Mouse (Mus musculus) olfactory bulb, adult 2 months (tissue): Measurements from ENCODE around the gene Ndufv2. TPM values are rescaled to one million over a fixed set of nuclear protein-coding genes. Genes with fewer than 3 reads are reported as not detected.

Source experiments
- H3K27ac ChIP-seq: fragments of 200-500 bp; 2 replicates; pipeline ENCODE4 v1.5.1; 2012; ENCODE audit warnings: low read depth, low read length; ENCODE audit not compliant: insufficient read depth
- H3K4me1 ChIP-seq: fragments of 200-500 bp; 2 replicates; pipeline ENCODE4 v1.6.1; 2012; ENCODE audit warnings: low read length; ENCODE audit not compliant: control insufficient read depth, insufficient read depth
- H3K4me3 ChIP-seq: fragments of 200-500 bp; 2 replicates; pipeline ENCODE4 v1.5.1; 2012; ENCODE audit warnings: mild to moderate bottlenecking, low read depth, low read length, moderate library complexity; ENCODE audit not compliant: insufficient read depth
- CTCF ChIP-seq: fragments of 200-500 bp; IDR thresholded peaks from 2 replicates; pipeline ENCODE4 v1.5.1; 2012; ENCODE audit warnings: low read depth, mild to moderate bottlenecking, low read length, moderate library complexity; ENCODE audit not compliant: insufficient read depth
- POLR2A ChIP-seq: fragments of 200-500 bp; IDR thresholded peaks from 2 replicates; pipeline ENCODE4 v1.6.1; 2012; ENCODE audit warnings: mild to moderate bottlenecking, low read depth, low read length, moderate library complexity; ENCODE audit not compliant: insufficient read depth
- WGBS: fragments of 180-500 bp; shearing (Covaris S2); methylation state at CpG from one replicate; pipeline ENCODE4 v1.1.7; 2018; 5-methylcytosine and 5-hydroxymethylcytosine counted together
- polyA plus RNA-seq: library from polyadenylated mRNA; stranded (reverse); fragments of >200 nt; gene quantifications from 2 replicates; pipeline ENCODE4 v1.2.4, GENCODE M21; 2012; ENCODE audit warnings: low replicate concordance; ENCODE audit not compliant: missing spikeins, insufficient read depth, insufficient read length

Gene Ndufv2
- not detected in 2 replicates for polyA plus RNA-seq

GRCm38 (mm10) chr17:66101380-66102330 lies at the start of gene Ndufv2:
TSS of gene Ndufv2 (minus strand) at chr17:66101559.
- TF ChIP-seq CTCF (peak; percentile 69), POLR2A (peak; percentile 95)
- Histone ChIP-seq H3K27ac (peak within 1 kb of the TSS; percentile 97), H3K4me1 (peaks cover 5% of the 10 kb centered on the region; the same call in 1 of the 2 replicates), H3K4me3 (peak within 1 kb of the TSS; percentile 93)
- WGBS, result under 1% methylated on average over 67 of the region's 67 CpGs

DNA sequence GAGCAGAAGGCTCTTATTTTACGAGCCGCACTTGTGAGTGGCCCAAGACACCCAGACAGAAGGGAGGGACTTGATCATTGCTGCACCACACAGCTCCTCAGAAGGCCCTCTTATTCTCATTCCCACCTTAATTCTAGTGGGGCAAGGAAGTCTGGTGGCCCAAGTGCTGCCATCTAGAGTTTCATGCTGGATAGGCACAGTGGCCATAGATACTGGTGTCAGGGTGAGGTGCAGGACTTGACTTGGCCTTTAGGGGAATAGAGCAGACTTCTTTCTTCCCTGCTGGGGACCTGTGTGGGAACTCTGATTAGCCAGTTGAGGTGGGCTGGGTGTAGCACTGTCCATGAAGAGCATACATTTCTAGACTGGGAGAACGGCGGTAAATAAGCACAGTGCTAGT lies 29.9 kb upstream of the Ndufv2 start:
- WGBS, result 97% methylated on average over 4 of the region's 4 CpGs
- H3K4me3 ChIP-seq, result no peak overlapping the region

GRCm38 (mm10) chr17:66130371-66130770 lies 29.0 kb upstream of the Ndufv2 start:
- TF ChIP-seq POLR2A (no peak), CTCF (no peak)
- no peak overlapping the region for H3K4me3 ChIP-seq
- H3K4me1 ChIP-seq, result no peaks in the 10 kb centered on the region
- WGBS, result 89% methylated on average over 9 of the region's 9 CpGs
- H3K27ac ChIP-seq, result no peak overlapping the region

More for the DNA sequence above, 29.9 kb upstream of the Ndufv2 start:
- H3K27ac ChIP-seq, result no peak overlapping the region
- TF ChIP-seq POLR2A (no peak), CTCF (no peak)
- H3K4me1 ChIP-seq, result no peaks in the 10 kb centered on the region

GRCm38 (mm10) chr17:66125211-66125610 lies 23.9 kb upstream of the Ndufv2 start:
- Histone ChIP-seq H3K4me1 (no peaks in the 10 kb centered on the region; the same call in 1 of the 2 replicates), H3K4me3 (no peak overlapping the region), H3K27ac (no peak overlapping the region)
- 74% methylated on average over 5 of the region's 5 CpGs for WGBS
- no peak for TF ChIP-seq POLR2A
- TF ChIP-seq CTCF, result no peak

DNA sequence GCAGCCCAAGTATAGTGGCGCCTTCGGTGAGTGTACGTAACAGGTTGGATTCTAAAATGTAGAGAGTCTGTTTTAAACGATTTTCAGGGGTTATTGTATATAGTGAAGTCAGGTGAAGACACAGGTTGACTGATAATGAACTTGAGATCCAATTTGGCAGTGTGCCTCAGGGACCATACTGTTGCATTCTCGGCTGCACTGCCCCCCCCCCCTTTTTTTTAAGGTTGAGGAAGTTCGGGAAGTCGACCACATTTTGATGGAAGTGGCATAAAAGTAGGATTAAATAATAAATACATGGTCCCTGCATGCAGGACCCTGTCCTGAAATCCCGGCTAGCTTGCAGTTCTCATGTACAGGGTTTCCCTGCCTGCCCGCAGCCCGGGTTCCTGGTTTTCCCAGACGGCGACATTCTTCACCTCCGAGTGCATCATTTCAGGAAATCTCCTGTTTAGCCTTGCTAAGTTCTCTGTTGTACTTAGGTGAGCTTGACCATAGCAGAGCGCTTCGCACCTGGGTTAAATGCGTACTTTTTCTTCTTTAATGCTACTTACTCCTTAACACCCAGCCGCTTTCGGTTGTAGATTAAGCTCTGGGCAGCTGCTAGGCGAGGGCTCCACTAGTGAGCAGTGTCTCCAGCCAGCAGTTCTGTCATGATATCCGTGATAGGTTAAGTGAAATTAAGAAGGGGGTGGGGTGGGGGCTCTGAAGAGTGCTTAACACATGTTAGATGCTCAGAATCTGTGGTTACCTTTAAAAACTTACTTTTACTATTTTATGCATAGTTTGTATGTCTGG lies 22.7 kb upstream of the Ndufv2 start:
- H3K4me1 ChIP-seq, result no peaks in the 10 kb centered on the region; the same call in 1 of the 2 replicates
- no peak overlapping the region for H3K27ac ChIP-seq
- 5% methylated on average over 20 of the region's 20 CpGs for WGBS
- peak overlapping the region; percentile 84 for H3K4me3 ChIP-seq
- TF ChIP-seq POLR2A, result no peak
- no peak for TF ChIP-seq CTCF

- 4% methylated on average over 45 of the region's 45 CpGs for WGBS
- Histone ChIP-seq H3K4me3 (peak within 1 kb of the TSS; percentile 84), H3K27ac (no peak within 1 kb of the TSS), H3K4me1 (no peaks in the 10 kb centered on the region; the same call in 1 of the 2 replicates)
- TF ChIP-seq POLR2A (peak; percentile 50), CTCF (no peak)
Observed at GRCm38 (mm10) chr17:66123066-66123815, 21.9 kb upstream of the Ndufv2 start, which contains the start of gene Ddx11. TSS of gene Ddx11 (plus strand) at chr17:66123520.

- WGBS, result 79% methylated on average over 1 of the region's 1 CpGs
- no peak overlapping the region for H3K4me3 ChIP-seq
- no peak overlapping the region for H3K27ac ChIP-seq
- H3K4me1 ChIP-seq, result no peaks in the 10 kb centered on the region; the same call in 1 of the 2 replicates
- TF ChIP-seq POLR2A (no peak), CTCF (no peak)
Observed at GRCm38 (mm10) chr17:66120701-66121100, 19.3 kb upstream of the Ndufv2 start.

- 66% methylated on average over 8 of the region's 8 CpGs for WGBS
- Histone ChIP-seq H3K27ac (no peak overlapping the region), H3K4me3 (no peak overlapping the region), H3K4me1 (peaks cover 3% of the 10 kb centered on the region)
- TF ChIP-seq POLR2A, result no peak
- TF ChIP-seq CTCF, result no peak
Observed at GRCm38 (mm10) chr17:66118991-66119390, 17.6 kb upstream of the Ndufv2 start.

DNA sequence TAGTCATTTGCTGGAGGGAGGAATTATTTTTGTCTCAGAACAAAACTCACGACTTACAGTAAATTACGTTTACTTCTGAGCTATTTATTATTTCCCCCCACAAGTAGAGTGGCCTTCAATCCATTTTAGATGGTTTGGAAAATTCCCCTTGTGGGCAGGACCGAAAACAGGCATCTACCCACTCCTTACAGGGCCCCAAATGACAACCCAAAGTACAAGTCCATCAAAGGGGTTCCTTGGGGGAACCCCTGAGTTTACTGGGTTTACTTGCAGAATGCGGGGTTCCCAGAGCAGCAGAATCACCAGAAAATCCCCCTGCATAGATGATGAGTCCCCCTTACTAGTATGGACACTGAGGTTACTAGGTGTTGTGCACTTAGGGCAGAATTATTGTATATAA lies 10.8 kb upstream of the Ndufv2 start:
- H3K4me1 ChIP-seq, result peaks cover 11% of the 10 kb centered on the region
- 16% methylated on average over 4 of the region's 4 CpGs for WGBS
- TF ChIP-seq POLR2A (no peak), CTCF (no peak)
- H3K4me3 ChIP-seq, result peak overlapping the region; percentile 8; the same call in 1 of the 2 replicates
- H3K27ac ChIP-seq, result no peak overlapping the region
